8 mouse cellular contexts compared by ENCODE assay signal in genomic region chr1:181232307-181233027, GRCm38 (mm10). TPM values are rescaled to one million over a fixed set of nuclear protein-coding genes. Genes with fewer than 3 reads are reported as not detected.
DNase-seq lines count a peak whose midpoint lies in the region; ATAC-seq and TF ChIP-seq lines count a peak whose summit lies in the region.

No protein-coding gene starts in this region.

- H3K27me3 ChIP-seq in heart, embryonic 15.5 days = no peaks in the 10 kb centered on the region
- H3K27me3 ChIP-seq in lung, postnatal 0 days (replicated peaks; ENCODE audit: insufficient read depth, low read length) = no peaks in the 10 kb centered on the region

- ATAC-seq in heart, embryonic 15.5 days (replicated peaks; ENCODE audit: insufficient number of reproducible peaks, insufficient read depth, low FRiP score, low read depth) = peak; percentile 65; the same call in 1 of the 2 replicates
- ATAC-seq in lung, postnatal 0 days = peak; percentile 83

- TF ChIP-seq EP300 in lung, postnatal 0 days (IDR thresholded peaks at IDR 0.05) = peak; percentile 28; the same call in 1 of the 2 replicates

- H3K36me3 ChIP-seq in heart, embryonic 15.5 days = no peaks in the 10 kb centered on the region
- no peaks in the 10 kb centered on the region for H3K36me3 ChIP-seq in lung, postnatal 0 days (ENCODE audit: insufficient read depth, low read length)

- no peaks in the 10 kb centered on the region for H3K9me3 ChIP-seq in heart, embryonic 15.5 days (replicated peaks)
- no peaks in the 10 kb centered on the region for H3K9me3 ChIP-seq in lung, postnatal 0 days (ENCODE audit: low read length)

- TF ChIP-seq CTCF in layer of hippocampus, adult 2 months (conservative IDR thresholded peaks at IDR 0.05) = peak; percentile 93
- peak; percentile 89 for TF ChIP-seq CTCF in lung, postnatal 0 days (IDR thresholded peaks at IDR 0.05)

- no peak overlapping the region for H3K4me2 ChIP-seq in heart, embryonic 15.5 days
- H3K4me2 ChIP-seq in lung, postnatal 0 days (replicated peaks; ENCODE audit: low read depth, low read length) = no peak overlapping the region

- H3K4me1 ChIP-seq in heart, embryonic 15.5 days (replicated peaks) = peaks cover 22% of the 10 kb centered on the region
- peaks cover 4% of the 10 kb centered on the region; the same call in 1 of the 2 replicates for H3K4me1 ChIP-seq in lung, postnatal 0 days (ENCODE audit: insufficient read depth, low read depth, low read length)

- no peak overlapping the region; the same call in 1 of the 2 replicates for H3K27ac ChIP-seq in heart, embryonic 15.5 days
- H3K27ac ChIP-seq in layer of hippocampus, adult 2 months = peak overlapping the region; percentile 55
- peak overlapping the region; percentile 78 for H3K27ac ChIP-seq in lung, postnatal 0 days (ENCODE audit: low read length)

- peak; percentile 88 for DNase-seq in ES-CJ7 (ENCODE audit: low read depth, low spot score)
- peak; percentile 76 for DNase-seq in adrenal gland, adult 8-10 months
- peak; percentile 76 for DNase-seq in embryo, embryonic 9.5 days (ENCODE audit: extremely low spot score)
- peak in 1 of 2 experiments; percentile 58 for DNase-seq in layer of hippocampus, adult 2 months (ENCODE audit: low spot score in 2 of 2)
- peak; percentile 94 for DNase-seq in lung, postnatal 0 days (ENCODE audit: low spot score)
- DNase-seq in right cerebral cortex, postnatal 14 days = peak; percentile 69
- peak; percentile 65 to 86 for DNase-seq in urinary bladder, postnatal 4 days (ENCODE audit: low spot score in 2 of 2)

- H3K4me3 ChIP-seq in heart, embryonic 15.5 days = no peak overlapping the region
- H3K4me3 ChIP-seq in layer of hippocampus, adult 2 months = no peak overlapping the region
- no peak overlapping the region for H3K4me3 ChIP-seq in lung, postnatal 0 days (ENCODE audit: low read depth, low read length)

- WGBS in heart, embryonic 15.5 days = 22% methylated on average over 8 of the region's 8 CpGs
- WGBS in lung, postnatal 0 days = 17% methylated on average over 8 of the region's 8 CpGs

- no peak overlapping the region for H3K9ac ChIP-seq in heart, embryonic 15.5 days
- H3K9ac ChIP-seq in lung, postnatal 0 days (replicated peaks; ENCODE audit: low read depth) = no peak overlapping the region

RNA-seq across cellular contexts. Expression of gene Wdr26, which starts 20.7 kb away (rescaled TPM):
- 100 to 1,000 TPM; 120 to 162 (median 149) TPM for total RNA-seq in adrenal gland, adult 8-10 months (2022)
- 25.1 and 29.3 TPM in 2 replicates for polyA plus RNA-seq in heart, embryonic 15.5 days (2015; fragmentation: Nextera tagmentation; extraction: Ambion mirVana)
- total RNA-seq in layer of hippocampus, adult 2 months (2021) = 100 to 1,000 TPM; 104 to 117 TPM
- 49.1 and 50.9 TPM in 2 replicates for polyA plus RNA-seq in lung, postnatal 0 days (2015; fragmentation: Nextera tagmentation; extraction: Ambion mirVana)
